11 mouse cellular contexts compared by ENCODE assay signal in genomic region chr11:6007010-6007778, GRCm38 (mm10). TPM values are rescaled to one million over a fixed set of nuclear protein-coding genes. Genes with fewer than 3 reads are reported as not detected.
DNase-seq lines count a peak whose midpoint lies in the region; ATAC-seq and TF ChIP-seq lines count a peak whose summit lies in the region.
"Not testable (repeated sequence)": the region's sequence is repeated elsewhere in the genome, so short reads cannot be mapped to it uniquely, and the experiment has no call there.
"Had no signal": no experiment of that assay in that cellular context is flagged by ENCODE, and none has a peak within 500 bp of the region (broad histone marks: within the 10 kb centered on the region; RNA-seq: fewer than 3 reads in every experiment).

No protein-coding gene starts in this region.

- peaks cover 11% of the 10 kb centered on the region for H3K27me3 ChIP-seq in erythroblast, embryonic 14.5 days (ENCODE audit: control insufficient read depth)
- peaks cover 27% of the 10 kb centered on the region for H3K27me3 ChIP-seq in heart, embryonic 10.5 days (ENCODE audit: insufficient read depth, poor library complexity, severe bottlenecking)
- H3K27me3 ChIP-seq in hindbrain, embryonic 16.5 days (replicated peaks; ENCODE audit: control insufficient read depth, insufficient read depth, low read length); liver, embryonic 16.5 days (ENCODE audit: control insufficient read depth, insufficient read depth, low read depth, low read length); midbrain, embryonic 14.5 days (ENCODE audit: control insufficient read depth, insufficient read depth, low read length); stomach, embryonic 14.5 days (ENCODE audit: control insufficient read depth, insufficient read depth, low read length): not testable (repeated sequence)

- peak overlapping the region; percentile 52 for H3K4me2 ChIP-seq in hindbrain, embryonic 16.5 days (ENCODE audit: low read length)
- H3K4me2 ChIP-seq in liver, embryonic 16.5 days (ENCODE audit: low read depth, low read length), result peak overlapping the region; percentile 42
- H3K4me2 ChIP-seq in midbrain, embryonic 14.5 days (ENCODE audit: low read length), result peak overlapping the region; percentile 52
- peak overlapping the region; percentile 39 for H3K4me2 ChIP-seq in stomach, embryonic 14.5 days (replicated peaks; ENCODE audit: low read depth, low read length)

- peak; percentile 60; the same call in 1 of the 2 replicates for ATAC-seq in hindbrain, embryonic 16.5 days
- ATAC-seq in liver, embryonic 16.5 days (ENCODE audit: low read depth), result peak; percentile 36; the same call in 1 of the 2 replicates
- ATAC-seq in midbrain, embryonic 14.5 days (ENCODE audit: low FRiP score, low TSS enrichment); stomach, embryonic 14.5 days (ENCODE audit: insufficient number of reproducible peaks, insufficient read depth, low FRiP score, low read depth): not testable (repeated sequence)

- H3K4me3 ChIP-seq in bone marrow macrophage, adult 2 months (ENCODE audit: insufficient read depth, low read length), result peak overlapping the region; percentile 74
- H3K4me3 ChIP-seq in erythroblast, embryonic 14.5 days (replicated peaks), result peak overlapping the region; percentile 46
- H3K4me3 ChIP-seq in heart, embryonic 10.5 days, result peak overlapping the region; percentile 52
- peak overlapping the region; percentile 36 for H3K4me3 ChIP-seq in hindbrain, embryonic 16.5 days (ENCODE audit: low read length)
- H3K4me3 ChIP-seq in layer of hippocampus, adult 2 months, result peak overlapping the region; percentile 39
- H3K4me3 ChIP-seq in liver, embryonic 16.5 days (ENCODE audit: low read depth, low read length), result peak overlapping the region; percentile 54
- H3K4me3 ChIP-seq in midbrain, embryonic 14.5 days (replicated peaks; ENCODE audit: low read depth, low read length), result peak overlapping the region; percentile 32
- peak overlapping the region; percentile 33 for H3K4me3 ChIP-seq in stomach, embryonic 14.5 days (ENCODE audit: low read depth, low read length)

- TF ChIP-seq CTCF in bone marrow macrophage, adult 2 months (IDR thresholded peaks at IDR 0.05; ENCODE audit: low read depth, low read length); layer of hippocampus, adult 2 months (conservative IDR thresholded peaks at IDR 0.05): not testable (repeated sequence)

- H3K36me3 ChIP-seq in erythroblast, embryonic 14.5 days (ENCODE audit: control insufficient read depth); heart, embryonic 10.5 days; hindbrain, embryonic 16.5 days (ENCODE audit: control insufficient read depth, insufficient read depth, low read length); liver, embryonic 16.5 days (ENCODE audit: control insufficient read depth, insufficient read depth); midbrain, embryonic 14.5 days (ENCODE audit: control insufficient read depth, insufficient read depth, low read length); stomach, embryonic 14.5 days (ENCODE audit: control insufficient read depth, insufficient read depth, low read length): not testable (repeated sequence)

- peaks cover 21% of the 10 kb centered on the region for H3K4me1 ChIP-seq in bone marrow macrophage, adult 2 months (ENCODE audit: control insufficient read depth, insufficient read depth, low read length)
- not testable (repeated sequence) for H3K4me1 ChIP-seq in erythroblast, embryonic 14.5 days (ENCODE audit: control insufficient read depth); hindbrain, embryonic 16.5 days (ENCODE audit: control insufficient read depth, insufficient read depth, low read depth, low read length); liver, embryonic 16.5 days (ENCODE audit: control insufficient read depth, low read depth, low read length); midbrain, embryonic 14.5 days (ENCODE audit: control insufficient read depth, insufficient read depth, low read length); stomach, embryonic 14.5 days (ENCODE audit: control insufficient read depth, insufficient read depth, low read length)
- H3K4me1 ChIP-seq in heart, embryonic 10.5 days, result peaks cover 16% of the 10 kb centered on the region

- TF ChIP-seq POLR2A in bone marrow macrophage, adult 2 months (IDR thresholded peaks at IDR 0.05; ENCODE audit: borderline replicate concordance, low read depth, low read length), result not testable (repeated sequence)

- H3K27ac ChIP-seq in bone marrow macrophage, adult 2 months (ENCODE audit: insufficient read depth, low read depth, low read length); heart, embryonic 10.5 days; hindbrain, embryonic 16.5 days (ENCODE audit: low read depth, low read length); liver, embryonic 16.5 days (ENCODE audit: low read length); midbrain, embryonic 14.5 days (replicated peaks; ENCODE audit: low read depth, low read length); stomach, embryonic 14.5 days (ENCODE audit: low read length): not testable (repeated sequence)
- H3K27ac ChIP-seq in layer of hippocampus, adult 2 months, result peak overlapping the region; percentile 23; the same call in 1 of the 2 replicates

- not testable (repeated sequence) for H3K9me3 ChIP-seq in erythroblast, embryonic 14.5 days (ENCODE audit: control insufficient read depth, low read length); heart, embryonic 10.5 days; hindbrain, embryonic 16.5 days (ENCODE audit: control insufficient read depth, low read length); liver, embryonic 16.5 days (replicated peaks; ENCODE audit: control insufficient read depth, low read length); midbrain, embryonic 14.5 days (ENCODE audit: control insufficient read depth, low read length); stomach, embryonic 14.5 days (ENCODE audit: control insufficient read depth, low read depth, low read length)

- not testable (repeated sequence) for DNase-seq in heart, embryonic 10.5 days (ENCODE audit: low spot score); layer of hippocampus, adult 2 months (ENCODE audit: low spot score in 2 of 2)
- peak; percentile 30 for DNase-seq in midbrain, embryonic 14.5 days

- 6% methylated on average over 19 of the region's 49 CpGs for WGBS in heart, embryonic 10.5 days
- WGBS in hindbrain, embryonic 16.5 days, result 7% methylated on average over 19 of the region's 49 CpGs
- 6% methylated on average over 19 of the region's 49 CpGs for WGBS in liver, embryonic 16.5 days (ENCODE audit: insufficient replicate concordance)
- WGBS in midbrain, embryonic 14.5 days, result 7% methylated on average over 20 of the region's 49 CpGs
- WGBS in stomach, embryonic 14.5 days, result 7% methylated on average over 22 of the region's 49 CpGs

- H3K9ac ChIP-seq in hindbrain, embryonic 16.5 days (ENCODE audit: low read depth, low read length), result peak overlapping the region; percentile 31; the same call in 1 of the 2 replicates
- H3K9ac ChIP-seq in liver, embryonic 16.5 days (ENCODE audit: low read depth, low read length); midbrain, embryonic 14.5 days (replicated peaks; ENCODE audit: low read length); stomach, embryonic 14.5 days (replicated peaks; ENCODE audit: low read depth, low read length): not testable (repeated sequence)

RNA-seq across cellular contexts. Expression of gene Ykt6, which starts 51.7 kb away (rescaled TPM):
- 48.1 and 50.0 TPM in 2 replicates for polyA plus RNA-seq in bone marrow macrophage, adult 2 months (2012; ENCODE audit: insufficient read depth, insufficient read length, missing spikeins)
- polyA plus RNA-seq in erythroblast, embryonic 14.5 days (2012), result 0.60 and 1.2 TPM in 2 replicates
- polyA plus RNA-seq in heart, embryonic 10.5 days (2016; fragmentation: Nextera tagmentation; extraction: Ambion mirVana), result 48.1 and 56.7 TPM in 2 replicates
- 98.9 and 99.7 TPM in 2 replicates for polyA plus RNA-seq in hindbrain, embryonic 16.5 days (2015; fragmentation: Nextera tagmentation; extraction: Ambion mirVana)
- total RNA-seq in layer of hippocampus, adult 2 months (2021), result 10 to 100 TPM; 63.4 to 71.4 TPM
- 16.8 and 17.7 TPM in 2 replicates for polyA plus RNA-seq in liver, embryonic 16.5 days (2015; fragmentation: Nextera tagmentation; extraction: Ambion mirVana)
- polyA plus RNA-seq in midbrain, embryonic 14.5 days (2014; fragmentation: Nextera tagmentation; extraction: Ambion mirVana), result 40.5 and 57.6 TPM in 2 replicates
- polyA plus RNA-seq in stomach, embryonic 14.5 days (2014; fragmentation: Nextera tagmentation; extraction: Ambion mirVana), result 23.2 and 23.3 TPM in 2 replicates

RNA-seq across cellular contexts. Expression of gene Gck, which starts 57.3 kb away (rescaled TPM):
- polyA plus RNA-seq in bone marrow macrophage, adult 2 months (2012; ENCODE audit: insufficient read depth, insufficient read length, missing spikeins), result not detected in 2 replicates
- not detected in 2 replicates for polyA plus RNA-seq in erythroblast, embryonic 14.5 days (2012)
- polyA plus RNA-seq in heart, embryonic 10.5 days (2016; fragmentation: Nextera tagmentation; extraction: Ambion mirVana), result 2.1 and 2.6 TPM in 2 replicates
- polyA plus RNA-seq in hindbrain, embryonic 16.5 days (2015; fragmentation: Nextera tagmentation; extraction: Ambion mirVana), result 5.7 and 6.6 TPM in 2 replicates
- total RNA-seq in layer of hippocampus, adult 2 months (2021), result 1 to 10 TPM; 2.4 to 3.3 TPM
- polyA plus RNA-seq in liver, embryonic 16.5 days (2015; fragmentation: Nextera tagmentation; extraction: Ambion mirVana), result 0.48 and 0.57 TPM in 2 replicates
- polyA plus RNA-seq in midbrain, embryonic 14.5 days (2014; fragmentation: Nextera tagmentation; extraction: Ambion mirVana), result 5.9 and 9.8 TPM in 2 replicates
- 0.75 and 2.0 TPM in 2 replicates for polyA plus RNA-seq in stomach, embryonic 14.5 days (2014; fragmentation: Nextera tagmentation; extraction: Ambion mirVana)
- total RNA-seq: megakaryocyte-erythroid progenitor cell, adult 5-6 weeks had no signal
- polyA plus RNA-seq: activated CD4-positive, CD25-positive, alpha-beta regulatory T cell, adult 4 months; G1E had no signal

RNA-seq across cellular contexts. Expression of gene Camk2b, which starts 59.0 kb away (rescaled TPM):
- polyA plus RNA-seq in bone marrow macrophage, adult 2 months (2012; ENCODE audit: insufficient read depth, insufficient read length, missing spikeins), result 0.20 and 0.63 TPM in 2 replicates
- not detected in 2 replicates for polyA plus RNA-seq in erythroblast, embryonic 14.5 days (2012)
- 1.8 and 2.3 TPM in 2 replicates for polyA plus RNA-seq in heart, embryonic 10.5 days (2016; fragmentation: Nextera tagmentation; extraction: Ambion mirVana)
- polyA plus RNA-seq in hindbrain, embryonic 16.5 days (2015; fragmentation: Nextera tagmentation; extraction: Ambion mirVana), result 138 and 140 TPM in 2 replicates
- 1,000 to 10,000 TPM; 1,149 to 1,215 TPM for total RNA-seq in layer of hippocampus, adult 2 months (2021)
- 1.1 and 1.4 TPM in 2 replicates for polyA plus RNA-seq in liver, embryonic 16.5 days (2015; fragmentation: Nextera tagmentation; extraction: Ambion mirVana)
- 85.6 and 124 TPM in 2 replicates for polyA plus RNA-seq in midbrain, embryonic 14.5 days (2014; fragmentation: Nextera tagmentation; extraction: Ambion mirVana)
- 2.5 and 2.6 TPM in 2 replicates for polyA plus RNA-seq in stomach, embryonic 14.5 days (2014; fragmentation: Nextera tagmentation; extraction: Ambion mirVana)
- polyA plus RNA-seq: G1E had no signal

Comparison
In these comparisons a context has a peak if more than half of its experiments do, and no peak if none do; other contexts are left out.
1. RNA of gene Camk2b, which starts 59.0 kb away (polyA plus RNA-seq): 138 to 140 TPM in hindbrain, embryonic 16.5 days and 85.6 to 124 TPM in midbrain, embryonic 14.5 days; 2.5 to 2.6 TPM in stomach, embryonic 14.5 days, 1.8 to 2.3 TPM in heart, embryonic 10.5 days, 1.1 to 1.4 TPM in liver, embryonic 16.5 days, 0.20 to 0.63 TPM in bone marrow macrophage, adult 2 months and not detected in erythroblast, embryonic 14.5 days; every median in the first group is over 10 times any median in the second.
2. Peak in every context shown above with its lines, with median percentiles within 50 percentile points of each other: H3K4me3 ChIP-seq and H3K4me2 ChIP-seq.